Mouse (Mus musculus): Measurements from ENCODE around the gene Mgrn1.
A peak's percentile ranks its signal among the peaks of the same experiment; 100 is the strongest.

Gene Mgrn1

DNA sequence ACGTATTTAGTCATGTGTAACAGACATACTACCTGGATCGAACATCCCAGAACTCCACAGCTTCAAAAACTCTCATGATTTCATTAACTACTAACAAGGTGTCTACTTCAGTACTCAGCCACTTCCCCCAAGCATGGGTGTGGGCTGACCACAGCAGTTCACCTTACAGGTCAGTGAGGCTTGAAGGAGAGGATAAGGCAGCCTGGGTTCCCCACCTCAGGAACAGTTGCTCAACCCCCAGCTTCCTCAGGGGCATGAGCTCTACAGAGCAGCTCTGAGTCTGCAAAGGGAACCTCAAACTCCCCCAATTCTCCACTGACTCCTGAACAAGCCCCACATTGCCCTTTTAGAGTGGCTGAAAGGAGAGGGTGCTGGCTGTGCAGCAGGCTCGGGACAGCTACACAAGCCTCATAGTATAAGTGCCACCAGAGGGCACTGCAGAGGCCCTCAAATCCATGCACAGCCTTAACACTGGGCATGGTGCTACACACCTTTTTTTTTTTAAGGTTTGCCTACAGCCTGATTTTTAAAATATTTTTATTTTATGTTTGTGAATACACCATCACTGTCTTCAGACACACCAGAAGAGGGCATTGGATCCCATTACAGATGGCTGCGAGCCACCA lies 93.8 kb downstream of the Mgrn1 start:
- DNase-seq (ENCODE audit: low spot score) = peak; percentile 74

DNA sequence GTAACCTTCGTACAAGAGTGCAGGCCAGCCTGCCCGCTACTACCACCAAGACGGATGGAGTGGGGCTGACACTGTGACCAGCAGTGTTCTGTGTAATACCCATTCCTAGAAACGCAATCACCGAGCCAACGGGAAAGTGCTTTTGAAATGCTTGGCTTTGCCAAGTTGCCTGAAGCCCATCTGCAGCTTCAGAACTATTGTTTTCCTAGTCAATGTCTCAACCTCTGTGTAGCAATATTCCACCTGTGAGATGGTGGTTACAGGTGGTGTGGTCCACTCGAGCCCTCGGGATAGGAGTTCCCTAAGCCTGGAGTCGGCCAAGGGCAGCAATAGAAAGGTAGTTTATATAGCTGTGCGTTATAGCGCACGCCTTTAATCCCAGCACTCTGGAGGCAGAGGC lies 98.7 kb downstream of the Mgrn1 start:
- no peak for DNase-seq (ENCODE audit: low spot score)
